Mouse (Mus musculus) kidney, adult 11 months (tissue): ENCODE data around the gene Il1f5.

Source experiments
- DNase-seq: peaks from one replicate; pipeline ENCODE4 v3.0.0; 2022

Il1f5 gene

DNA sequence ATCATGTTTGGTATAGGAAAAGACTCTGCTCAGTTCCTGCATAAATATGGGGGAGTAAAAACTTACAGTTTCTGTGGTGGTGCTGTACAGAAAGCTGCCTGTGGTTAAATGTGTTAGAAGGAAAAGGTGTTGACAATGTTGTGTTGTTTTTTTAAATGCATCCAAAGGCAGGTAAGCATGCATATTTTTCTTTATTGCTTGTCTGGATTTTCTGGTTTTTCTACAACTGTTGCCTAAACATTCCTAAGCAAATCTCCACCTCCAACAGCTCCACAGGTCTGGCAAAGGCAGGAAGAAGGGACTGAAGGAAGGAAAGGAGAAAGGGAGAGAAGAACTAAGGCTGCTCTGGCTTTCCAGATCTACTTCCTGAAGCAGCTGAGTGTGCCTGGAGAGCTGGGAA lies at the start of gene Il1f5:
Gene Il1f5 (plus strand): TSS at position 301 of the 400 bp plus-strand sequence.
- DNase-seq: no peak

DNA sequence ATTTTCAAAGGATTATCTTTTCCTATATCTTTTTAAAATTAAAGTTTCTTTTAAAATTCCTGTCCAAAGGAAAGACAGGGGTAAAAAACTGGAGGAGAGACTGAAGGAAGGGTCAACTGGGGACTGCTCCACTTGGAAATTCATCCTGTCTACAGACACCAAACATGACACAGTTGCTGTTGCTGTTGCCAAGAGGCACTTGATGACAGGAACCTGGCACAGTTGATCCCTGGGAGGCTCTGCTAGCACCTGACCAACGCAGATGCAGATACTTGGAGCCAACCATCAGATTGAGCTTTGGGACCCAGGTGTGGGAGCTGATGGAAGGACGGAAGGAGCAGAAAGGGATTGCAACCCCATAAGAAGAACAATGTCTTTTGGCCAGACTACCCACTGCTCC lies 49.6 kb upstream of the Il1f5 start:
- DNase-seq: no peak

DNA sequence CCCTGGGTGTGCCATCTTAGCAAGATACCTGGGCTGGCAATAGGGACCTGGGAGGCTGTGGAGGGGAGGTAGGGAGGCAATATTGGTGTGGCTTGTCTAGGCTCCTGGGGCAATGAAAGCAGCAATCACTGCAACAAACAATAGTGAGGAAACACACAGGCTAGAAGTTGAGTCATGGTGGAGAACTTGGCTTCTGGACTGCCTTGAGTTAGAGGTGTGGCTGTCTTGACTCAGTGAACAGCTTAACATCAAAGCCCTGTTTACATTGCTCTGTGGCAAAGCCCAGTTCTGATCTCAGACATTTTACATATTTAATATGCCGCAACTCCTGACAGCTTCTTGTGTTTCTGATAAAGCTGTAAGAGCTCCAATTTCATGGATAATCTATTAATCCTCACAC lies 9.3 kb upstream of the Il1f5 start:
- DNase-seq: no peak

DNA sequence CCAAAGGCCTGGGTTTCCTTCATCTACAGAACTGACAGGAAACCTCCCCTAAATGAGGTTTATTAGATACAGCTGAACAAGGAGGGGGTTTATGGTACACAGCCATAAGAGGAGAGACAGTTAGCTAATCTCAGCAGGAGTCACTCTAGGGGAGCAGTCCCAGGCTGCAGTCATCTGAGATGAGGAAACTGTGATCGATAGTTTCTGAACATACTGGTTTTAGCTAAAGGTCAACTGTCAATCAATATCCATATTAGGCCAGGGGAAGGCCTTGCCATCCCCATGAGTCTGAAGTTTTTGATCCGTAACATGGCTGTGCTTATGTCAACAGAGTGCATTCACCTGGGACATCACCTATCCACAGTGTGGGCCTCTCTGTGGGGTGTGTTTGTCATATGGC lies 3.1 kb upstream of the Il1f5 start:
- no peak for DNase-seq

DNA sequence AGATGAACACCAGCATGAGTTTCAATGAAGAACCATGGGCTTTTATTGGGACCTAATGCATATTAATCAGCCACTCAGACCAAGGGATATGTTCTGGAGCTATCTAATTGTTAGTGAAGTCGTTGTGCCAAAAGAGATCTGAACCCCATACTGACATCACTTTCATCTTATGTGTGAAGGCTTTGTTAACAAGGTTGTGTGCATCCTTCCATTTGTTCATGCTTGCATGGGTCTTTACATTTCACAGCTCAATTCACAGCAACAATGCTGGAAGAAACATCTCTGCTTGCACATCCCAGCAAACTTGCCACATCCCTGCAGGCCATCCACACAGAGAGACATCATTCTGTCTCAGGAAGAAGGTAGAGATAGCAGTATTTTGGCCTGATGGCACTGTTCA lies 1.6 kb upstream of the Il1f5 start:
- DNase-seq: no peak

DNA sequence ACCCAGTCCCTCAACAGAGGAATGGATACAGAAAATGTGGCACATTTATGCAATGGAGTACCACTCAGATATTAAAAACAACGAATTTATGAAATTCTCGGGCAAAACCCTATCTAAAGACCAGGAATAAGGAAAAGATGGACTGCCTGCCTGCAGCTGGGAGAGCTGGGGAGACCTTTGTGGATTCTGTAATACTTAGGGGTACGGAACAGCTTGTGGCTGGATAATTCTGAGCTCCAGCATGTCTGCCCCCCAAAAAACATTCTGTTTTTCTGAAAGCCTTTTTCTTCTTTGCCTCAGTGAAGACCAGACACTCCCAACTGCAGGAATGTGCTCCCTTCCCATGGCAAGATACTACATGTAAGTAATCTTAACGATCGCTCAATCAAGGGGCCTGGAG lies 14.1 kb downstream of the Il1f5 start, which contains the start of gene Il1f10:
Gene Il1f10 (plus strand): TSS at position 301 of the 400 bp plus-strand sequence.
- DNase-seq: no peak

DNA sequence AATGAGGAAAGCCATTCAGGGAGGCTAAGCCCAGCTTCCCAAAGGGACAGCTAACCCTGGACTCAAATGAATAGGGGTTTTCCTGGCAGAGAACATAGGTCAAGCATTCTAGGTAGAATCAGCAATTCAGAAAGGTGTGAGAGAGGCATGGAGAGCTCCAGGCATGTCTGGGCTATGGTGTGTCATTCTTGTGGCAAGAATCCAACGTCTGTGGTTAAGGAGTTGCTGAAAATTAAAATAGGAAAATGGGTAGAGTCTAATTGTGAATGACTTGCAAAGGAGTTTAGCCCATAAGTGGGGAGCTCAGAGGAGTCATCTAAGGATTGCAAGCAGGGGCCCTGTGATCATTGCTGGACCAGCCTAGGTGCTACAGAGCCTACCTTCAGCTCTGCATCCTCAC lies 17.9 kb downstream of the Il1f5 start:
- no peak for DNase-seq

DNA sequence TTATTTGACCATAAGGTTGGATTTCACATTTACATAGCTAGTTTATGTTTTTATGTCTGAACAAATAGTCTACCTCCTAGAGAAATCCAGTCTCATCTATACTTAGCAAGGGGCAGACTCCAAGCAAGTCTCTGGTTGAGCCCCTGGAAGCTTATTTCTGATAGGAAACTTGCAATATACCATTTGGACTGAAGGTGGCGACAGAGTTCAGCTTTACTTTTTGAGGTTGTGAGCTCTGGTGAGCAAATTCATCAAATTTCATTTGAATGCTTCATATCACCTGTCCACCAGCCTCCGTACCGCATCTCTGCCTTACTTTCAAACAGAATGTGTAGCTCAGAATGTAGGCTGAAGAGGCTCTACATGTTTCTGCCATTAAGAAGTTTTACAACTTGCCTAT lies 20.1 kb downstream of the Il1f5 start:
- DNase-seq: no peak

DNA sequence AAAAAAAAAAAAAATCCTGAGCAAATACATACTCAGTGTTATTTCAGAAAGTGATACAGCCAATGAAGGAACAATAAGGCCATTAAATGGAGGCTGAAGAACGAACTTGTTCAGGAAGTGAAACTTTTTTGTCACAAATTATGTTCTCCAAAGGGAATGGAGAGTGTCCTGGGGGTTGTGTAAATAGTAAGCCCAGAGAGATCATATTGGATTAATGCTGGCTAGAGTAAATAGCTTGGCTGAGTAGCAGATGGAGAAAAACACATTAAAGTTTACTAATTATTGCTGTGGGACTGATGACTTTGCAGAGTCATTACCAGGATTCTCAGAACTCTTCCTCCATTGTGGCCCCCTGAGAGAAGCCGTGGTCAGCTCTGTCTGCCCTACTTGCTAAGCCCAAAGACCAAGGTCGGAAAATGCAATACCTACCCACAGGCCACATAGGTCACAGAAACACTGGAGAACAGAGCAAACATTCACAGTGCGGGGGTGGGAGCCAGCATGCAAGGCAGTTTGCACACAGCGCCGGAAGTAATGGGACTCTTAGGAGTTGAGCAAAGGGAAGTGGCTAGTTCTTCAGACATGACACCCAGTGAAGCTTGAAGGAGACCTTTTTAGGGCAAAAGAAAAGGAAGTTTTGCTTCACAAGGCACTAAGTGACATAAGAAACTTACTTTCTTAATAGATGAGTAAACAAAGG lies 34.7 kb downstream of the Il1f5 start:
- DNase-seq: no peak

DNA sequence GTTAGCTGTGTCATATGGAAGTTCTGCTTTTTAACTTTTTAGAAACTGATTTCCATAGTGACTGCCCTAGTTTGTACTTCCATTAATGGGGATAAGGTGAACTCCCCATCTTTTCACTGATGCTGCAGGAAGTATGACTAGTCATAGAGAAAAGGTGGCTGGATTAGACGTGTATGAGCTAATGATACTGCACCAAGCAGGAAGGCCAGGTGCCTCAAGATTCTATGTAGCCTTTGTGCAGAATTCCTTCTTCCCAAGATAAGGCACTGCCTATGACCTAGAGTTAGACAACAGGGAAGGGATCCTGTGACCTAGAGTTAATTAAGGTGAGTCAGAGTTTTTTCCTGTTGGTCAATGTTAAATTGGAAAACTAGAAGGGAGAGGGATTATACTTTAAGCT lies 40.2 kb downstream of the Il1f5 start:
- DNase-seq: no peak

DNA sequence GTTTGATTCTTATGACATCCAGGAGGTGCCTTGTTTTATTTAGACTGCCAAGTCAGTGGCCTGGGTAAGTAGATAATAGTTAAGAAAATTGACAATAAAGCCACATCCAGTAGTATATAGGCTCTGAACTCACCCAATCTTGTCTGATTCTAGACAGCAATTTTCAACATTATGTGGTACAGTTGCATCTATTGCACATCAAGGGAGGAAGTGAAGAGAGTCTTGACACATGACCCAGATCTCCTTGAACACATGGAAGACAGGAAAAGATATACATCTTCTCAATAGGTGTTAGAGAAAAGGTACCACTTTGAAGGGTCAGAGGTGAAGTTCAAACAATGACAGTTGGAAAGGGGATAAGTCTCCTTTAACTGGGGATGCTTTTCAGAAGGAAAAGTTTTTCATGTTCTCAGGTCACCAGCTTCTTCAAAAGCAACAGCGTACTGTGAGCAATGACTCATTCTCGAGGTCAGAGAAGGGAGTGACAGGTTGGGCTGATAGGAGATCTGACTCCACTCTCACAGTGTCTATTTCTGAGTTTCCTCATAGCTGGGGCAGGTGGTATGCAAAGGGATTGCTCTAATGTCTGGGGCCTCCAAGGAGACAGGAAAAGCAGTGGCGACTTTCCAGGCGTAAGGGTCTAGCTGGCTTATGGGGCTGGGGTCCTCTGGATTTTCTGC lies 41.3 kb downstream of the Il1f5 start:
- no peak for DNase-seq
